Mouse (Mus musculus): Measurements from ENCODE around the gene Synj2bp. TPM values are rescaled to one million over a fixed set of nuclear protein-coding genes. Genes with fewer than 3 reads are reported as not detected.
"Not testable (repeated sequence)": the region's sequence is repeated elsewhere in the genome, so short reads cannot be mapped to it uniquely, and the experiment has no call there.

Gene Synj2bp
- total RNA-seq (2021), result 10 to 100 TPM; 23.3 to 24.0 TPM
- long read RNA-seq, experiment 1, full-length matches to known transcripts, result 16 of 20 reads
- long read RNA-seq, experiment 1, partial matches to known transcripts, result 3 of 20 reads
- long read RNA-seq, experiment 1, other reads (novel, unspliced or antisense), result 1 of 20 reads
- long read RNA-seq, experiment 2, full-length matches to known transcripts, result 21 of 26 reads
- long read RNA-seq, experiment 2, partial matches to known transcripts, result 2 of 26 reads
- long read RNA-seq, experiment 2, other reads (novel, unspliced or antisense), result 3 of 26 reads

GRCm38 (mm10) chr12:81532316-81533028 lies at the start of gene Synj2bp, which contains the start of gene Gm20498:
Gene Synj2bp (minus strand): TSS chr12:81532911.
Gene Gm20498 (minus strand): TSS chr12:81532905.
- intact Hi-C loops (cut with DNase I), result no loop called here
- peak; percentile 77 to 87 for DNase-seq (ENCODE audit: low spot score in 2 of 2)

DNA sequence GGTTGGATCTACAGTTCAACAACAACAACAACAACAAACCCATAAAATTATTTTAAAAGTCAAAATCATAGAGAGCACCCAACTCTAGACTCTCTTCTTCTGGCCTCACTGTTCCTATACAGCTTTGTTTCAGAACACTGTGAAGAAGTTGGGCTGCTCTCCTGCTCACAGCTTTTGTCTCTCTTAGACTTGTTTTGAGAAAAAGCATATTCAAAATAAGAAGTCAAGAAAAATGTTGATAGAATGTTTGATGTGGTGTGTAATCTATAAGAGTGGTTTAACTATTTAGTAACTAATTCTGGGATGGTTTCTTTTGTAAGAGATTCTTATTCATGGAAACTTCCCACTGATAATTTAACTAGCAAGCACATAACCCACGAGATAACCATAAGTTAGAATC lies 35.7 kb upstream of the Synj2bp start, which contains the start of gene Adam21:
TSS of gene Adam21 (minus strand) at position 101 of the 400 bp plus-strand sequence.
- DNase-seq (ENCODE audit: low spot score in 2 of 2), result no peak
- intact Hi-C loops (cut with DNase I), result no loop called here

DNA sequence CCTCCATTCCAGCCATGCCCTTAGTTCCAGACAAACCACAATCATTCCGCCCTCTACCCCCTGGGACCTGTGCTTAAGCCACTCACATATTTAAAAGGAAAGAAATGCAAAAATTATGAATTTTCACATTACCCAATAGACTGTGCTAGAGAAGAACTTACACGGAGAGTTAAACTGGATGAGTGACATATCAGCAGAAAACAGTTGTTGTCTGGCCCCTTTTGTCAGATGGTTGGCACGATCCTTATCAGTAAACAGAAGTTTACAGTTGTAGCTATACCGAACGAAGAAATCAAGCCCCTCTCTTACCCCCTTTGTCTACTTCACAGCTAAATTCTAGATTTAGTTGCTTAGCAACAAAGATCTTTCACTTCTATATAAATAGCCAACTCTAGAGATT lies 35.2 kb upstream of the Synj2bp start:
- intact Hi-C loops (cut with DNase I), result no loop called here
- DNase-seq (ENCODE audit: low spot score in 2 of 2), result no peak

GRCm38 (mm10) chr12:81564173-81564572 lies 31.5 kb upstream of the Synj2bp start:
- intact Hi-C loops (cut with DNase I), result no loop called here

GRCm38 (mm10) chr12:81549286-81549685 lies 16.6 kb upstream of the Synj2bp start:
- intact Hi-C loops (cut with DNase I), result no loop called here
- no peak for DNase-seq (ENCODE audit: low spot score in 2 of 2)

More at GRCm38 (mm10) chr12:81564173-81564572, 31.5 kb upstream of the Synj2bp start:
- no peak for DNase-seq (ENCODE audit: low spot score in 2 of 2)

DNA sequence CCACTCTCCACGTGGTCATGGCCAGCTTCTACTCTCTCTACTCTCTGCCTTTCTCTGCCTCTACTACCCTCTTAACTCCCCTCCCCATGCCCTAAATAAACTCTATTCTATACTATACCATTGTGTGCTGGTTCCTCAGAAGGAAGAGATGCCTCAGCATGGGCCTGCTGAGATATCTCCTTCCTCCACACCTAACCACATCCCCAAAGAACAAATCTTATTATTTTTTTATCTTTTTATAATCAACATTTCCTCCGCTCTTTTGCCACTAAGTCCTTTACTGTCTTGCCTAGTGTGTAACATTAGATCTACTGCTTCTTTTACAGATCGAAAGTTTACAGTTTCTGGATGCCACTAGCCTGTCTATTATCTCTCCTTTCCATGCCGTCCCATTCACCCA lies 14.5 kb upstream of the Synj2bp start:
- no peak for DNase-seq (ENCODE audit: low spot score in 2 of 2)
- intact Hi-C loops (cut with DNase I), result no loop called here

- no peak for DNase-seq (ENCODE audit: low spot score in 2 of 2)
- intact Hi-C loops (cut with DNase I), result no loop called here
These were observed 313 bp upstream of the Synj2bp start for GRCm38 (mm10) chr12:81533029-81533419.

GRCm38 (mm10) chr12:81530587-81530986 lies 2.1 kb downstream of the Synj2bp start:
- DNase-seq (ENCODE audit: low spot score in 2 of 2); intact Hi-C loops (cut with DNase I): not testable (repeated sequence)

DNA sequence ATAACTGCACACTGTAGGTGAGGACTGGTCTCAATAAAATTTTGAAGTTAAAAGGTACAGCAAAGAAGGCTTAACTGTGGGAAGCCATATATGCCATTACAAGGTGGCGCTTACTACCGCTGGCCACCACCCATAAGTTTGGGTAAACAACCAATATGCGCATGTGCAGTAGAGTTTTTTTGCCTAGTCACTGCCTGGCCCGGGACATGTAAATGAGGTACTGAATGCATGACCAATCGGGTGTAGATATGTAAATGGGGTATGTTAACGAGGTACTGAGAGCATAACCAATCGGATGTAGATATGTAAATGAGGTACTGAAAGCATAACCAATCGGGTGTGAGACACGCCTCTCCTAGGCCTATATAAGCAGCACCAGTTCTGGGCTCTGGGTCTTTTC lies 35.8 kb downstream of the Synj2bp start:
- not testable (repeated sequence) for DNase-seq (ENCODE audit: low spot score in 2 of 2)
- intact Hi-C loops (cut with DNase I), result loop anchor here (10.0 kb wide), 1 partner anchor 98 kb away; the partner anchor contains the start of gene Med6

DNA sequence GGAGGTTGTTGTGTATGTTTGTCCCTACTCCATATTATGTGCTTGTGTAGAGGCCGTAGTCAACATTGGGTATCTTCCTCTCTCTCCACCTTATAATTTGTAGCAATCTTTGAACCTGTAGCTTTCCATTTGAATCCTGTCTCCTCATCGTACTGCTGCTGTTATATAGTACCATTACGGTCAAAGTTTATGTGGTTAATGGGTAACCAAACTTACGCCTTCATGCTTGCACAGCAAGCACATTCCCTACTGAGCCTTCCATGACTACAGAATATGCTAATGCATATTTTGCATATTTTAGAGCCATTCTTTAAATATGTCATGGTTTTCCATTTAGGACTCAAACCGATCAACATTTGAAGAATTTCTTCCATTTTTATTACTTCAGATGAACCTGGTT lies 42.2 kb downstream of the Synj2bp start:
- DNase-seq (ENCODE audit: low spot score in 2 of 2), result no peak
- intact Hi-C loops (cut with DNase I), result loop anchor here (10.0 kb wide), 1 partner anchor 104 kb away; the partner anchor contains the start of gene Med6

DNA sequence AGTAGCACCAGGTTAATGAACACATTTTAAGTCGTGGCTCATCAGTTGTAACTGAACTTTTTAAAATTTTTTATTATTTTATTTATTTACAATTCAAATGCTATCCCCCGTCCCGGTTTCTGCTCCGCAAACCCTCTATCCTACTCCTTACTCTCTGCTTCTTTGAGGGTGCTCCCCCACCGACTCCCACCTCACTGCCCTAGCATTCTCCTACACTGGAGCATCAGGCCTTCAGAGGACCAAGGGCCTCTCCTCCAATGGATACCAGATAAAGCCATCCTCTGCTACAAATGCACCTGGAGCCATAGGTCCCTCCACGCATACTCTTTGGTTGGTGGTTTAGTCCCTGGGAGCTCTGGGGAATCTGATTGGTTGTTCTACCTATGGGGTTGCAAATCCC lies 47.4 kb downstream of the Synj2bp start:
- DNase-seq (ENCODE audit: low spot score in 2 of 2), result no peak
- intact Hi-C loops (cut with DNase I), result no loop called here

GRCm38 (mm10) chr12:81484727-81485191 lies 48.0 kb downstream of the Synj2bp start, which contains the start of gene Cox16:
Gene Cox16 (minus strand): TSS chr12:81485127.
- DNase-seq (ENCODE audit: low spot score in 2 of 2), result peak; percentile 84 to 85
- intact Hi-C loops (cut with DNase I), result no loop called here

- DNase-seq (ENCODE audit: low spot score in 2 of 2), result no peak
- intact Hi-C loops (cut with DNase I), result no loop called here
These were observed 48.5 kb downstream of the Synj2bp start for GRCm38 (mm10) chr12:81484212-81484611.

GRCm38 (mm10) chr12:81483656-81484055 lies 49.1 kb downstream of the Synj2bp start:
- intact Hi-C loops (cut with DNase I), result no loop called here
- no peak for DNase-seq (ENCODE audit: low spot score in 2 of 2)

- intact Hi-C loops (cut with DNase I); DNase-seq (ENCODE audit: low spot score in 2 of 2): not testable (repeated sequence)
These were observed 73.7 kb downstream of the Synj2bp start for GRCm38 (mm10) chr12:81459051-81459450.

Other genes starting within 250 kb of the Synj2bp start
- gene Slc8a3, start 199.7 kb downstream of the Synj2bp start, total RNA-seq (2021), result 10 to 100 TPM; 23.0 to 27.3 TPM
- gene Gm4787, start 153.4 kb downstream of the Synj2bp start, total RNA-seq (2021), result 1 to 10 TPM; 1.3 to 2.0 TPM
- gene Adam4, start 111.0 kb downstream of the Synj2bp start, total RNA-seq (2021), result 1 to 10 TPM; 1.8 to 2.8 TPM
- 10 to 100 TPM; 40.2 to 42.8 TPM for gene Cox16, start 47.8 kb downstream of the Synj2bp start, total RNA-seq (2021)
- gene Gm20498, start within 50 bp of the Synj2bp start, total RNA-seq (2021), result 10 to 100 TPM; 35.1 to 38.3 TPM
- under 1 TPM; 0.36 to 0.51 TPM for gene Adam21, start 35.6 kb upstream of the Synj2bp start, total RNA-seq (2021)
- 10 to 100 TPM; 21.2 to 26.9 TPM for gene Med6, start 62.1 kb upstream of the Synj2bp start, total RNA-seq (2021)
- gene Ttc9, start 98.3 kb upstream of the Synj2bp start, total RNA-seq (2021), result 10 to 100 TPM; 61.2 to 63.2 TPM
- 10 to 100 TPM; 66.0 to 66.9 TPM for gene Map3k9, start 248.3 kb upstream of the Synj2bp start, total RNA-seq (2021)

Measured in left cerebral cortex, postnatal 14 days (tissue).